Mouse (Mus musculus) megakaryocyte, adult 5-6 weeks (primary cell): ENCODE data around the gene Creb3. TPM values are rescaled to one million over a fixed set of nuclear protein-coding genes. Genes with fewer than 3 reads are reported as not detected.
"Not testable (repeated sequence)": the region's sequence is repeated elsewhere in the genome, so short reads cannot be mapped to it uniquely, and the experiment has no call there.

Source experiments
- ATAC-seq: 2 replicates; pipeline ENCODE4 v1.8.0; 2016; ENCODE audit warnings: mild to moderate bottlenecking, inconsistent platforms; ENCODE audit not compliant: poor library complexity, severe bottlenecking
- total RNA-seq, 2 experiments: library from RNA; stranded (forward) in 1 of 2; stranded (reverse) in 1 of 2; fragments of 153-499, 151-499 nt in 1 of 2; fragments of 221-1000, 200-1000 nt in 1 of 2; gene quantifications; 2 replicates each; pipeline versions ENCODE4 v1.2.3 to v1.2.4; 2015 to 2017

The Creb3 gene
- total RNA-seq, 2 experiments from 2014 or later, result 29.4 to 101 TPM

DNA sequence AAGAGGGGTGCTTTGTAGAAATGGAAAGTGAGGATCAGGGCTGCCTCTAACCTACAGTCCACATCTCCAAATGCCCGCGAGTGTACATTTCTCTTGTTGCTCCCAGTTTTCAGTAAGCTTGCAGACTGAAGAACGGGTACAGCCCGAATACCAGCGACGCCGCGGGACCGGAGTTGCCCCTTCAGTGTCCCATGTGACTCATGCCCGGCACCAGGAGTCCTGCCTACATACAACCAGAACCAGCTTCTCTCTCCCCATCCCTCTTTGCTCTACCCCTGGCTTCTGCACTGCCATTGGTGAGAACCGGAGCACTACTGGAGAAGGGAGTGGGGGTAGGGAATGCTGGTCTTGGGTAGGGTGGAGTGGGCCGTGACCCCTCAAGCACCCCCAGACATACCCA, 19.2 kb downstream of the Creb3 start:
- ATAC-seq, result no peak

DNA sequence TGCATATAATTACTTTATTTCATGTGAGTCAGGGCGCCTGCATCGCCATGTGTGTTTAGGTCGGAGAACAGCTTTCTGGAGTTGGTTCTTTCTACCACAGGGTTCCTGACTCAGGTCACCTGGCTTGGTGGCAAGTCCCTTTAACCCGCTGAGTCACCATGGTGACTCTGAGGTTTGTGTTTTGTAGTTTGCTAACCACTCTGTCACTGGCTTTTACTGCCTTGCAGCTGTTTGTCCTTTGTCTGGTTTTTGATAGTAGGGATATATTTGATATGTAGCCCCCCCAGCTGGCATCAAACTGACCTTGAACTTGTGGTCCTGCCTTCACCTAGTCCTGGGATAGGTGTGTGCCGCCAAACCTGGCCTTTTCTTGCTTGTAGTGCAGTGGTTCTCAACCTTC, 20.1 kb downstream of the Creb3 start:
- no peak for ATAC-seq

DNA sequence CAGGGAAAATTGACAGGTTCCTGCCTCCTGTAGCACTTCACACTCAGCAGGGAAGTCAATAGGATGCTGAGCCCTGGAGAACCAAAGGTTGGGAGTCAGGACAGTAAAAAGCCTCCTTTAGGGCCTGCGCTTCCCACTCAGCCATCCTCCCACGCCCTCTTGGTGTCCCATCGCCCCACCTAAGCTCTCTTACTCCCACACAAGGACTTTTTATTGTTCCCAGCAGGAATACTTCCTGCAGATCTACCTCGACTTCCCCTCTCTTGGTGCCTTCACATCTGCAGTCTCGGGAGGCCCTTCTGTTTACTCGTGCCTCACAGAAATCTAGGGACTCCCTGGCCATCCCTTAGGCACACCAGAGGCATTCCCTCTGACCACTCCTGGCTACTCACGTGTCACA, 21.3 kb downstream of the Creb3 start:
- no peak for ATAC-seq

GRCm38 (mm10) chr4:43584444-43585416, 22.6 kb downstream of the Creb3 start, which contains the start of gene Msmp:
Msmp (minus strand) TSS chr4:43584494.
- ATAC-seq, result no peak

GRCm38 (mm10) chr4:43585682-43586081, 23.6 kb downstream of the Creb3 start:
- ATAC-seq, result no peak

- no peak for ATAC-seq
Observed at GRCm38 (mm10) chr4:43586411-43586810, 24.3 kb downstream of the Creb3 start.

DNA sequence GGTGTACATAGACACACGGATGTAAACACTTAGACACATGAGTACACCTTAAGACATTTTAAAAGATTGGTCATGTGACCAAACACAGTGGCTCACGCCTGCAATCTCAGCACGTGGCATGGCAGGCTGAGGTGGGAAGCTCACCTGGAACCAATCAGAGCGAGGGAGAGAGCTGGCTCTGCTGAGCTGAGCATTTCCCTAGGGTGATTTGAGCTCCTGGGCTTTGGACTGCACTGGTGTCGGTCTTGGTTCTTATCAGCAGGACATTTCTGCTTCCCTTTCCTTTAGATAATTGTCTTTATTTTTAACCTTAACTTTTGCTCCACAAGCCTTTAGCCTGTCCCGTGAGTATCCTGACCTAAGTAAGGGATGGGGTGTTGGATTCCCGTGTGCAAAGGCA, 25.5 kb downstream of the Creb3 start:
- no peak for ATAC-seq

- ATAC-seq, result no peak
Observed at GRCm38 (mm10) chr4:43591543-43591942, 29.4 kb downstream of the Creb3 start.

GRCm38 (mm10) chr4:43591961-43592360, 29.8 kb downstream of the Creb3 start:
- no peak for ATAC-seq

- no peak for ATAC-seq
Observed at GRCm38 (mm10) chr4:43593453-43593852, 31.3 kb downstream of the Creb3 start.

GRCm38 (mm10) chr4:43596597-43596996, 34.5 kb downstream of the Creb3 start:
- not testable (repeated sequence) for ATAC-seq

GRCm38 (mm10) chr4:43598200-43598599, 36.1 kb downstream of the Creb3 start:
- no peak for ATAC-seq

DNA sequence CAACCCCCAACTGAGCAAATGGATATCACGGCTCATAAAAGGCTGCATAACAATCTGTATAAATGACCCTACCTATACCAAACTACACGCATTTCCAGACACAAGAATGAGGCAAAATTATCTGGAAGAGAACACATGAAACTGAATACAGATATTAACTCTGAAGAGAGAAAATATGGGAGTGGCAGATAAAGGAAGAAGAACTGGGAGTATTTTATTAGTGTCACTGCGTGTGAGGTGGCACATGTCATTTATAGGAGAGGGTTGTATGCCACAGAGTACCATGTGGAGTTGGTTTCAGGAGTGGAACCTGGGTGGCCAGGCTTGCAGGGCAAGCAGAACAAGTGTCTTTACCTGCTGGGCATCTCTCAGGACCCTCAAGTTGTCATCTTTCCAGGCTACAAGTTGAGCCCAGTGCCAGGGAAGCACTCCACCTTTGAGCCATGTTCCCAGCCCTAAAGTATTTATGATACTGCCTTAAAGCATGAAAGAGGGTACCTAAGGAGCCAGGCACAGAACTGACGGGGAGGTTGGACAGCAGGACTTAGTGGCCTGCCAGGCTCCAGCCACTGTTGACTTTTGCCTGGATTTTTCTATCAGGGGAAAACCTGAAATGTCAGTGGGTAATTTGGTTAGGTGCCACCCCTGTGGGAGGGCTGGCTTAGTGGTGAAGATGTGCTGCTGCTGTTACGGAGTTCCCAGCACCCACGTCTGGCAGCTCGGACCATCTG, 36.7 kb downstream of the Creb3 start:
- no peak for ATAC-seq

- ATAC-seq, result no peak
Observed at GRCm38 (mm10) chr4:43600195-43600934, 38.2 kb downstream of the Creb3 start.

- no peak for ATAC-seq
Observed at GRCm38 (mm10) chr4:43604099-43604498, 42.0 kb downstream of the Creb3 start.

DNA sequence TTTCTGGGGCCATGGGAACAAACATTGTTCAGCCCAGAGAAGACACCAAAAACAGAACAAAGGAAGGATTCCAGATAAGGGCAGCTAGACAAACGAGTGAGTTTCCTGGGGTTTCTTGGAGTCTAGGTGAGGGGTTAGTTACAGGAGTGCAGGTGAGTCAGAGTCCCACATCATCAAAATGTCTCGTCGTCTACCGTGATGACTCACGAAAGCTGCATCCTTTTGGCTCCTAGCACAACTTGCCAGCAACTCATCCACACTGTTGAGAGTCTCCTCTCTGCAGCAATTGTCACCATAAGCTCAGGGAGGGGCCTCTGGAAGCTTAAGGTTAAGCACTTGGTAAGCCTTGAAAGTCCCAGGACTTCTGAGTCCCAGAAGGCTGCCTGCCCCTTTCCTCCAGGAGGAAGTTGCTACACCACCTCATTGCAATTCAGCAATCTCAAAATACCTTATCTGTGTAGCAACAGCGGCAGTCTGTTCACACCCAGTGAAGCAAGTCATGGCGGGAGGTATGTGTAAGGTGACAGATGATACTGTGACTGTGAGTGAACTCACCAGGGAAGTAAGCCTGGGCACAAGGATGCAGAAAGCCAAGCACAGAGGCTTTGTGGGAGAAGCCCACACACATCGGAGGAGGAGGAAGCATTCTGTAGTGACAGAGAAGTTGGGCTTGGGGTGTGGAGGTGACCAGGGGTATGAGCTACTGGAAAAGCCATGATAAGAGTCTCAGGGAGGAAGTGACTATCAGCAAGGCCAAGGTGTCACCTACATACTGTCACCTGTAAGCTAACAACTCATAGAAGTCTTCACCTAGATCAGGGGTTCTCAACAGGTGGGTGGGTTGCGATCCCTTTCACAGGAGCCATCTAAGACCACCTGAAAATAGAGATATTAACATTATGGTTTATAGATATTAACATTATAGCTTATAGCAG, 42.9 kb downstream of the Creb3 start:
- ATAC-seq, result peak; percentile 97

GRCm38 (mm10) chr4:43612534-43612933, 50.4 kb downstream of the Creb3 start:
- ATAC-seq, result peak; percentile 57

- ATAC-seq, result peak; percentile 84
Observed at GRCm38 (mm10) chr4:43613060-43613730, 51.1 kb downstream of the Creb3 start.
